Mouse (Mus musculus) neural tube, embryonic 12.5 days (tissue): Measurements from ENCODE around the gene Mymk. TPM values are rescaled to one million over a fixed set of nuclear protein-coding genes. Genes with fewer than 3 reads are reported as not detected.

Source experiments
- ATAC-seq: fragments of 200-750 bp; cut with Nextera tagmentation; 2 replicates; pipeline ENCODE4 v1.8.0; 2017; ENCODE audit warnings: low read depth, mild to moderate bottlenecking, moderate TSS enrichment, moderate library complexity; ENCODE audit not compliant: low FRiP score
- H3K27ac ChIP-seq: fragments of 300-500 bp; sonication (generic); 2 replicates; pipeline ENCODE4 v1.5.1; 2016
- H3K27me3 ChIP-seq: fragments of 300-500 bp; sonication (generic); replicated peaks from 2 replicates; pipeline ENCODE4 v1.6.1; 2016; ENCODE audit warnings: mild to moderate bottlenecking
- H3K36me3 ChIP-seq: fragments of 300-500 bp; sonication (generic); 2 replicates; pipeline ENCODE4 v1.6.1; 2016; ENCODE audit warnings: mild to moderate bottlenecking
- H3K4me1 ChIP-seq: fragments of 300-500 bp; sonication (generic); 2 replicates; pipeline ENCODE4 v1.6.1; 2016
- H3K4me2 ChIP-seq: fragments of 300-500 bp; sonication (generic); replicated peaks from 2 replicates; pipeline ENCODE4 v1.6.1; 2016; ENCODE audit warnings: mild to moderate bottlenecking
- H3K4me3 ChIP-seq: fragments of 300-500 bp; sonication (generic); 2 replicates; pipeline ENCODE4 v1.5.1; 2016
- H3K9ac ChIP-seq: fragments of 300-500 bp; sonication (generic); 2 replicates; pipeline ENCODE4 v1.6.1; 2016; ENCODE audit warnings: mild to moderate bottlenecking
- H3K9me3 ChIP-seq: fragments of 300-500 bp; sonication (generic); 2 replicates; pipeline ENCODE4 v1.6.1; 2016; ENCODE audit warnings: mild to moderate bottlenecking
- WGBS: fragments of 180-500 bp; shearing (Covaris S2); methylation state at CpG from one replicate; pipeline ENCODE4 v1.1.7; 2016; 5-methylcytosine and 5-hydroxymethylcytosine counted together
- polyA plus RNA-seq: library from polyadenylated mRNA; unstranded; fragments of >200 nt; fragmentation: Nextera tagmentation; extraction: Ambion mirVana; gene quantifications from 2 replicates; pipeline ENCODE4 v1.2.1, GENCODE M21; 2016

Gene Mymk
- polyA plus RNA-seq, 1 experiment from 2014 or later, result 6.4 TPM

DNA sequence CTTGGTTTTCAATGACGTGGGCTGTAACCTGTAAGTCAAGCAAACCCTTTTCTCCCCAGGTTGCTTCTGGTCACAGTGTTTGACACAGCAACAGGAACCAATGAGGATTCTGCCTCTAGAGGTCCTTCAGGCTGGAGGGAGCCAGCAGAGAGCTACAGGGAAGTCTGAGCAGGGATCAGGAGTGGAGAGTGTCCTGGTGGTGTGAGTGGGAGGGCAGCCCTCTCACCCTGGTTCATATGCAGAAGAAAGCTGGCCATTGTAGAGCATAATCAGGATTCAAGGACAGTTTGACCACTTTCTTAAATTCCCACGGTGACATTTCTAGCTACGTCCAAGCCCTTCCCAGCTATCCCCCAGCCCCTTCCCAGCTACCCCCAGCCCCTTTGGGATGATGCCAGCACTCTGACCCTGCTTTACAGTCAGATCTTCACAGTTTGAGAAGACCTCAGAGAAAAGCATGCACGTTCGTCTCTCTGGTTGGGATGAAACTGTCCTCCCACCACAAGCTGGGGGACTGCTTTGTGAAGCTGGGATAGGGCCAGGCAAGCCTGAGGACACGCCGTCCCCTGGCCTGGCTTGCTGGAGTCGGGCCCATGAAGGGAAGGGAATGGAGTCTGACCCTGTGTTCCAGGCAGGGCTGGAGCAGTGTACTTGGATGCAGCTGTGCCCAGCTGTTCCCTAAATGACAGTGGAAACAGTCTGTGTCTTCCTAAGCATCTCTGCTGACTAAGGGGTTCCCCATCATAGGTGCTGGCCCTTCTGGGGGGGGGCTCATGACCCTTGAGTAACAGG, 25.8 kb downstream of the Mymk start:
- no peak overlapping the region for H3K4me2 ChIP-seq
- no peak overlapping the region for H3K27ac ChIP-seq
- H3K9ac ChIP-seq, result no peak overlapping the region
- H3K36me3 ChIP-seq, result no peaks in the 10 kb centered on the region
- H3K4me3 ChIP-seq, result no peak overlapping the region
- H3K9me3 ChIP-seq, result no peaks in the 10 kb centered on the region
- 72% methylated on average over 8 of the region's 8 CpGs for WGBS
- no peak for ATAC-seq
- H3K4me1 ChIP-seq, result no peaks in the 10 kb centered on the region
- H3K27me3 ChIP-seq, result peaks cover 4% of the 10 kb centered on the region; the same call in 1 of the 2 replicates

DNA sequence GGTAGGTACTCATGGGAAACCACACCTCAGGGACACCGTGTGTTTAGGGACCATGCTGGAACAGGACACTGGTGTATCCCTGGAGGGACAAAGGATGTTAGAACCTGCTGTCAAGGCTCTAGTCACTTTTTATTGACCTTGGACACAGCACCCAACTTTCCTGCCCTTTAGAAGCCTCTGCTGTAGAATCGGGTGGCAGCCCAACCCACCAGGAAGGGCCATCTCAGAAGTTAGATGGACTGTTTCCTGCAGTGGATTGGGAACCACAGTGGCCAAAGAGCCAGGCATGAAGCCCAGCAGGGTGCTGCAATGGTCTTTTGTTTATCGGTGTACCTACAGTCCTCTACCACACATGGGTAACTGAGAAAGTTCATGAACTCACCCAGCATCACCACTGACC, 27.3 kb downstream of the Mymk start:
- Histone ChIP-seq H3K27ac (no peak overlapping the region), H3K4me1 (no peaks in the 10 kb centered on the region), H3K4me2 (no peak overlapping the region), H3K9ac (no peak overlapping the region), H3K9me3 (no peaks in the 10 kb centered on the region), H3K36me3 (no peaks in the 10 kb centered on the region), H3K27me3 (peaks cover 4% of the 10 kb centered on the region; the same call in 1 of the 2 replicates), H3K4me3 (no peak overlapping the region)
- WGBS, result 76% methylated on average over 3 of the region's 3 CpGs
- no peak for ATAC-seq

DNA sequence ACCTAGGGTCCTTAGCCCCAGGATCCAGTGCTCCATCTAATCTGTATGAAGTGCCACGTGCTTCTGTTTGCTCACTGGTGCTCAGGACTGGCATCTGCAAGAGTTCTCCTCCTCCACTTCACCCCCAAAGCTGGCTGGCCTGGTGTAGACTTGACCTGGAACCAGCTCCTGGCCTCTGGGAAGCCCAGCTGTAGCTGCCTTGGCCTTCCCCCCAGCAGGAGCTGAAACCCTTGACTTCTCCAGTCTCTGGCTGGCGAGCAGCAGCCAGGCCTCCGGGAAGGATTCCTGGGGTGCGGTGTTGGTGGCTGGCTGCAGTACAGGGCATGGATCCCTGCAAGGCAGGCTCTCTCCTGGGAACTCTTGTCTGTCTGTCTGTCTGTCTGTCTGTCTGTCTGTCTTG, 27.8 kb downstream of the Mymk start:
- peaks cover 4% of the 10 kb centered on the region; the same call in 1 of the 2 replicates for H3K27me3 ChIP-seq
- no peak for ATAC-seq
- no peak overlapping the region for H3K9ac ChIP-seq
- no peak overlapping the region for H3K27ac ChIP-seq
- no peaks in the 10 kb centered on the region for H3K4me1 ChIP-seq
- WGBS, result 74% methylated on average over 4 of the region's 4 CpGs
- H3K4me3 ChIP-seq, result no peak overlapping the region
- H3K9me3 ChIP-seq, result no peaks in the 10 kb centered on the region
- H3K4me2 ChIP-seq, result no peak overlapping the region
- H3K36me3 ChIP-seq, result no peaks in the 10 kb centered on the region

DNA sequence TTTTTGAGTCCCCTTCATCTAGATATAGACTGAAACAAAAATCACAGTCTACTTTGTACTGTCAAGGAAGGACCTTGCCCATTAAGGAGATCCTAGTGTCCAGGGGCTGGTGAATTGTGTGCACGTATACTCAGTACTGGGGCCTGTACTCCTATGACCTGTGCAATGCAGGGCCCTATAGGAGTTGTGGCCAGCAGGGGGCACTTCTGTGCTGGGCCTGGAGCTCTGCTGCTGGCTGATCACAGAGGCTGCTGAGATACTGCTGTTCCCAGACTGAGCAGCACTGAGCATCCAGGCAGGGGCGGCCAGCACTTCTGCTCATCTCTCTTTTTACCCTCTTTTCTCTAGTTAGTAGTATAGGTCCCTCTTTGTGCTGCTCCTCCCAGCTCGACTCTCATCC, 28.5 kb downstream of the Mymk start:
- H3K36me3 ChIP-seq, result no peaks in the 10 kb centered on the region
- H3K4me2 ChIP-seq, result no peak overlapping the region
- H3K4me1 ChIP-seq, result no peaks in the 10 kb centered on the region
- H3K27me3 ChIP-seq, result peaks cover 4% of the 10 kb centered on the region; the same call in 1 of the 2 replicates
- ATAC-seq, result peak; percentile 81; the same call in 1 of the 2 replicates
- no peak overlapping the region for H3K4me3 ChIP-seq
- H3K9me3 ChIP-seq, result no peaks in the 10 kb centered on the region
- H3K9ac ChIP-seq, result no peak overlapping the region
- WGBS, result 27% methylated on average over 3 of the region's 3 CpGs
- no peak overlapping the region for H3K27ac ChIP-seq

DNA sequence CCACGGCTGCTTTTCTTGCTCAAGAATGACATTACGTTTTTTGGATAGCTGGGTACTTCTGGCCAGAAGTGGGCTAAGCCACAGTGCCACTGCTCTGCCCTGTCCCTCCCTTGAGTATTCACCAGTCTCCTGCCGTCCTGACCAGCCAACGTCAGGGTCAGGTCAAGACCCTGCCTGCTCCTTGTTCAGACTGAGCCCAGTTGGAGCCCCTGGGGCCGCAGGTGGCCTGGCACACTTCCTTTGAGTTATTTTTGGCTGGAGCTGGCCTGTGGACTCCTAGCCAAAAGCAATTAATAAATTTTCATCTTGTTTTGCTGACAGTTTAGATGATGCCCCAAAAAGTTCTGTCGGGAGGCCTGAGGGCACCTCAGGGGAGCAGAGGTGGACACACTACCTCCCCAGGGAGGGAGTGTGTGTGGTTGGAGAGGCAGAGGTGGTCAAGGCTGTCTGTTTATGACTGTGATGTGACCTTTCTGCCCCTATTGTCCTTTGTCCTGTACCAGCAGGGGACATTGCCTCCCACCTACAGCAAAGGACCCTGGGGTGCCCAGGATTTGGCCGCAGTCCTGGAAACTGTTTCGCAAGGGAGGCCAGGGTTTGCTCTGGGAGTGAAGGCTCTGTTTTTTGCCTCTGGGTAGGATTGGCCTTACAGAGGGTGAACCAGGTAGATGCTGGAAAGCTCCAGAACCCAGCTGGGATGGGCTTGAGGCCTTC, 29.7 kb downstream of the Mymk start:
- no peak for ATAC-seq
- 74% methylated on average over 8 of the region's 8 CpGs for WGBS
- H3K4me2 ChIP-seq, result no peak overlapping the region

DNA sequence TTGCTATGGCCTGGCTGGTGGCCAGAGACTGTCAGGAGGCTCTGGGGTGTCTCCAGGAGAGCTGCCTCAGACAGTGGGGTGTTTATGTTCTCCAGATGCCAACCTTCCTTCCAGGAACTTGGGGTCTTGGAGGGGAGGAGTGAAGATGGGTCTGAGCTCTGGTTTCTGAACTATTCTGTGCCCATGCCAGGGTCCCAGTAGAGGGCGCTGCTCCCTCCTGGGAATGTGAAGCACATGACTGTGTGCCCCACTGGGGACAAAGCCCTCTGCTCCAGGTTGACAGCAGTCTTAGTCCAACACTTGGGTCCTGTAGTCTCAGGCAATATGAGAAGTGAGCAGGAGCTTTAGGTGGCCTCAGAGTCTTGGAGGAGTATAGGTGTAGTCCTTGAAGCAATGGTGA, 32.7 kb downstream of the Mymk start:
- Histone ChIP-seq H3K27me3 (no peaks in the 10 kb centered on the region; the same call in 1 of the 2 replicates), H3K4me1 (no peaks in the 10 kb centered on the region), H3K4me3 (no peak overlapping the region), H3K4me2 (no peak overlapping the region), H3K9ac (no peak overlapping the region), H3K27ac (no peak overlapping the region), H3K9me3 (no peaks in the 10 kb centered on the region), H3K36me3 (no peaks in the 10 kb centered on the region)
- ATAC-seq, result no peak
- 13% methylated on average over 1 of the region's 1 CpGs for WGBS

More for the DNA sequence above, 29.7 kb downstream of the Mymk start:
- no peak overlapping the region for H3K9ac ChIP-seq
- H3K27ac ChIP-seq, result no peak overlapping the region
- peaks cover 4% of the 10 kb centered on the region; the same call in 1 of the 2 replicates for H3K27me3 ChIP-seq
- H3K4me1 ChIP-seq, result no peaks in the 10 kb centered on the region
- H3K36me3 ChIP-seq, result no peaks in the 10 kb centered on the region
- H3K9me3 ChIP-seq, result no peaks in the 10 kb centered on the region
- H3K4me3 ChIP-seq, result no peak overlapping the region

- Histone ChIP-seq H3K9me3 (no peaks in the 10 kb centered on the region), H3K4me3 (no peak overlapping the region), H3K27ac (no peak overlapping the region), H3K9ac (no peak overlapping the region), H3K36me3 (no peaks in the 10 kb centered on the region), H3K4me2 (no peak overlapping the region), H3K4me1 (no peaks in the 10 kb centered on the region), H3K27me3 (no peaks in the 10 kb centered on the region)
- ATAC-seq, result 0 out of 2 replicates have a peak, but pooled peaks have one; percentile 21
- 3% methylated on average over 3 of the region's 3 CpGs for WGBS
Measured at GRCm38 (mm10) chr2:27038596-27038995, 33.4 kb downstream of the Mymk start.

GRCm38 (mm10) chr2:27037008-27037407, 35.0 kb downstream of the Mymk start:
- H3K27ac ChIP-seq, result no peak overlapping the region
- no peaks in the 10 kb centered on the region for H3K36me3 ChIP-seq
- H3K27me3 ChIP-seq, result no peaks in the 10 kb centered on the region
- WGBS, result 69% methylated on average over 4 of the region's 4 CpGs
- H3K4me1 ChIP-seq, result no peaks in the 10 kb centered on the region
- H3K4me2 ChIP-seq, result no peak overlapping the region
- H3K4me3 ChIP-seq, result no peak overlapping the region
- no peak for ATAC-seq
- no peaks in the 10 kb centered on the region for H3K9me3 ChIP-seq
- H3K9ac ChIP-seq, result no peak overlapping the region

GRCm38 (mm10) chr2:27036003-27036402, 36.0 kb downstream of the Mymk start:
- Histone ChIP-seq H3K4me3 (no peak overlapping the region), H3K36me3 (no peaks in the 10 kb centered on the region), H3K4me1 (no peaks in the 10 kb centered on the region), H3K9me3 (no peaks in the 10 kb centered on the region), H3K9ac (no peak overlapping the region), H3K27ac (no peak overlapping the region), H3K4me2 (no peak overlapping the region), H3K27me3 (no peaks in the 10 kb centered on the region)
- no peak for ATAC-seq
- WGBS, result 78% methylated on average over 3 of the region's 3 CpGs

GRCm38 (mm10) chr2:27032361-27032760, 39.6 kb downstream of the Mymk start:
- no peak overlapping the region for H3K9ac ChIP-seq
- peaks cover 9% of the 10 kb centered on the region; the same call in 1 of the 2 replicates for H3K4me1 ChIP-seq
- no peaks in the 10 kb centered on the region for H3K36me3 ChIP-seq
- no peak overlapping the region for H3K27ac ChIP-seq
- no peaks in the 10 kb centered on the region for H3K27me3 ChIP-seq
- 83% methylated on average over 2 of the region's 2 CpGs for WGBS
- no peak overlapping the region for H3K4me3 ChIP-seq
- no peak overlapping the region for H3K4me2 ChIP-seq
- no peaks in the 10 kb centered on the region for H3K9me3 ChIP-seq
- ATAC-seq, result no peak

- Histone ChIP-seq H3K4me3 (no peak overlapping the region), H3K9ac (no peak overlapping the region), H3K27ac (no peak overlapping the region), H3K9me3 (no peaks in the 10 kb centered on the region), H3K36me3 (no peaks in the 10 kb centered on the region), H3K27me3 (no peaks in the 10 kb centered on the region), H3K4me2 (peak overlapping the region; percentile 57), H3K4me1 (peaks cover 12% of the 10 kb centered on the region; the same call in 1 of the 2 replicates)
- WGBS, result 70% methylated on average over 4 of the region's 4 CpGs
- ATAC-seq, result no peak
Measured at GRCm38 (mm10) chr2:27028437-27029015, 43.5 kb downstream of the Mymk start.
